7 mouse cellular contexts compared by ENCODE assay signal in the genomic region with DNA sequence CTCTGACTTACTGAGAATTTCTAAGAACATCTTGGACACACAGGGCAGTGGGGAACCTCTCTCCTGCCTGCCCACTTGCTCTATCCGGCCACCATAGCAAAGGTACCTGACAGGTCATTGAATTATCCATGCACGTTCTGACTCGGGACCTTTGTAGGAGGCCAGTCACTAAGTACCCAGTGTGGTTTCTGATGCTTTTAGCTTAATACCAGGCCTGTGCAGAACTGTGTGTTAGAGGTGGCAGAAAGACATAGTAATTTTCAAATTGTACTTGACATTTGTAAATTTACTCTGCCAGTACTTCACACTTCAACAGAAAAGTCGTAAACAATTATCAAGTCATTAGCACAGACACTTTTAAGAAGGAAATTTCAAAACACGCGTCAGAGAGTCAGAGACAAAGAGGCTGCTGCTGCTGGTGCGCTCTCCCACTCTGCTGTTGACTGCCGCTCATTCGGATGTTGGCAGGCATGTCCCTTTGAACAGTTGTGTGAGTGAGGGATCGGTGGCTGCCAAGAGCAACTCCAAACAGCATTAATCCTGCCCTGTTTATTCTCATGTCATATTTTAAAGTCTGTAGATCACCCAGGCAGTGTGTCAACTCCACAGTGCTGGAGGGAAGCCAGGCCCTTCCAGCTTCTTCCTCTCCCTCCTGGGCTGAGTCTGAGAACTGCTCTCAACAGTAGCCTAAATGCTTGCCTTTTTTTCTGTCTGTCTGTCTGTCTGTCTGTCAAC.
A peak's percentile ranks its signal among the peaks of the same experiment; 100 is the strongest.
DNase-seq lines count a peak whose midpoint lies in the region; ATAC-seq lines count a peak whose summit lies in the region.

No protein-coding gene starts in this region.

- H3K4me1 ChIP-seq in forebrain, embryonic 14.5 days (ENCODE audit: control insufficient read depth, insufficient read depth, low read length) = peaks cover 9% of the 10 kb centered on the region; the same call in 1 of the 2 replicates
- H3K4me1 ChIP-seq in stomach, embryonic 16.5 days (ENCODE audit: control insufficient read depth, insufficient read depth, low read length) = peaks cover 10% of the 10 kb centered on the region; the same call in 1 of the 2 replicates

- intact Hi-C loops in left cerebral cortex, postnatal 4 days (cut with DNase I) = no loop called here

- no peaks in the 10 kb centered on the region for H3K27me3 ChIP-seq in forebrain, embryonic 14.5 days (replicated peaks; ENCODE audit: control insufficient read depth, insufficient read depth, low read length)
- no peaks in the 10 kb centered on the region for H3K27me3 ChIP-seq in stomach, embryonic 16.5 days (ENCODE audit: control insufficient read depth, insufficient read depth, low read length)

- WGBS in forebrain, embryonic 14.5 days = 26% methylated on average over 10 of the region's 10 CpGs
- WGBS in stomach, embryonic 16.5 days = 32% methylated on average over 10 of the region's 10 CpGs

- 0 out of 2 replicates have a peak, but pooled peaks cover 3% of the 10 kb centered on the region for H3K36me3 ChIP-seq in forebrain, embryonic 14.5 days (ENCODE audit: control insufficient read depth, insufficient read depth, low read length)
- peaks cover 20% of the 10 kb centered on the region for H3K36me3 ChIP-seq in stomach, embryonic 16.5 days (ENCODE audit: control insufficient read depth, insufficient read depth, low read length)

- H3K9me3 ChIP-seq in forebrain, embryonic 14.5 days (replicated peaks; ENCODE audit: control insufficient read depth, low read length) = 0 out of 2 replicates have a peak, but pooled peaks cover 2% of the 10 kb centered on the region
- peaks cover 6% of the 10 kb centered on the region; the same call in 1 of the 2 replicates for H3K9me3 ChIP-seq in stomach, embryonic 16.5 days (replicated peaks; ENCODE audit: control insufficient read depth, low read length)

- peak; percentile 85 for DNase-seq in left cerebral cortex, postnatal 4 days
- no peak for DNase-seq in left cerebral cortex, adult 8-10 months (ENCODE audit: low spot score in 2 of 2)
- DNase-seq in forebrain, embryonic 14.5 days (ENCODE audit: low spot score) = peak; percentile 93
- peak; percentile 71 for DNase-seq in heart, postnatal 4 days
- peak; percentile 41 to 64 for DNase-seq in layer of hippocampus, postnatal 14 days (ENCODE audit: low spot score in 2 of 2)
- no peak for DNase-seq in cerebellum, adult 9-11 months

- no peak overlapping the region for H3K4me3 ChIP-seq in forebrain, embryonic 14.5 days (ENCODE audit: low read depth, low read length)
- no peak overlapping the region for H3K4me3 ChIP-seq in stomach, embryonic 16.5 days (replicated peaks; ENCODE audit: low read length)

- ATAC-seq in forebrain, embryonic 14.5 days = peak; percentile 97
- ATAC-seq in stomach, embryonic 16.5 days (ENCODE audit: insufficient read depth, low FRiP score) = peak; percentile 85

- H3K9ac ChIP-seq in forebrain, embryonic 14.5 days (ENCODE audit: low read length) = peak overlapping the region; percentile 6; the same call in 1 of the 2 replicates
- H3K9ac ChIP-seq in stomach, embryonic 16.5 days (ENCODE audit: low read length) = no peak overlapping the region

- H3K4me2 ChIP-seq in forebrain, embryonic 14.5 days (ENCODE audit: low read length) = no peak overlapping the region
- H3K4me2 ChIP-seq in stomach, embryonic 16.5 days (ENCODE audit: low read depth, low read length) = no peak overlapping the region

- peak overlapping the region; percentile 64; the same call in 1 of the 2 replicates for H3K27ac ChIP-seq in forebrain, embryonic 14.5 days (ENCODE audit: low read depth, low read length)
- no peak overlapping the region for H3K27ac ChIP-seq in stomach, embryonic 16.5 days (ENCODE audit: low read length)

Comparison
In these comparisons a context has a peak if more than half of its experiments do, and no peak if none do; other contexts are left out.
1. DNase-seq: peak in left cerebral cortex, postnatal 4 days (single experiment), forebrain, embryonic 14.5 days (single experiment), heart, postnatal 4 days (single experiment) and layer of hippocampus, postnatal 14 days (2 of 2); none in left cerebral cortex, adult 8-10 months (0 of 2) and cerebellum, adult 9-11 months (single experiment).